Mouse (Mus musculus): Measurements from ENCODE around the gene Trim7. TPM values are rescaled to one million over a fixed set of nuclear protein-coding genes. Genes with fewer than 3 reads are reported as not detected.
"Not testable (repeated sequence)": the region's sequence is repeated elsewhere in the genome, so short reads cannot be mapped to it uniquely, and the experiment has no call there.

The Trim7 gene
- total RNA-seq, 2 experiments from 2014 or later, result 3.0 to 3.1 TPM

DNA sequence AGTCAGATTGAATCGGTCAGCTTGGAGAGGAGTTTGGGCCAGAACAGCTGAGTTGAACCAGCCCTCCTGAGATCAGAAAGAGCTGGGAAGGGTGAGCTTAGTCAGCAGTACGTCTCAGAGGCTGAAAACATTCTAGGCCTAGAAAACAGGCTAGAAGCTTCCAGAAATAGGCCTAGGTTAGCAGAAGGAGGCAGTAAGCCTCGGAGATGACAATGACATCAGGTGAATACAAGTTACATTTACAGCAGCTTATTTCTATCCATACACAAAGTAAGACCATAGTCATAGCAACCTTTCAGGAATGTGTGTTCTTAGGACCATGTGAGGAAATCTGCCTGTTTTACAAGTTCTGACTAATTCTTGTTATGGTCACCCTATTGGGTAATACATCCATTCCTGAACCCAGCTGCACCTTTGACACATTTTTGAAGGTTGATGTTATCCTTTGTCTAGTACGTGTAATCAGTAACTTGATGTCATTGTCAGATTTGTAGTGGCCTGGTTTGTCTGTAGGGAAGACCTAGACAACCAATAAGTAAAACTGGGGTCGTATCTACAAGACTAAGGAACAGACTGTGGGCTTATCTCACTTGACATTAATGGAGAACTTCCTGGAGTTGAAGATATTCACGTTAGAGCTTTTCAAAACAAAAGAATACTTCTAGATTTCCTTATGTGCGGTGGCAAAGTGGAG is 6.2 kb upstream of the Trim7 start:
- DNase-seq (ENCODE audit: extremely low spot score in 1 of 2, low spot score in 2 of 2), result no peak
- intact Hi-C loops (cut with DNase I), result loop anchor here (2.0 kb wide), 1 partner anchor 37 kb away; no protein-coding TSS in a partner anchor

DNA sequence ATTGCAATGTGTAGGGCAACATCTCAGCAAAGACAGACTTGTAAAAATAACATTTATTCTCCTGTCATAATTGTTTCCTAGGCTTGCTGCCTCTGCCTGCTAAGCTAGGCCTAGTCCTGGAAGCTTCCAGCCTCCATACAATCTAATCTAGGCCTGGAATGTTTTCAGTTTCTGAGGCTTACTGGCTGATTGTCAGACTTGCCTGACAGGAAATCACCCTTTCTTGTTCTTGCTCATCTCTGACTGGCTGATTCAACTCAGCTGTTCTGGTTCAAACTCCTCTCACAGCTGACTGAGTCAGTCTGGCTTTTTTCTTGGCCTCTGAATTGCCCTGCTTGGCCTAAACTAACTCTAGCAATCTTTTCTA is 5.6 kb upstream of the Trim7 start:
- DNase-seq (ENCODE audit: extremely low spot score in 1 of 2, low spot score in 2 of 2), result no peak
- intact Hi-C loops (cut with DNase I), result no loop called here

DNA sequence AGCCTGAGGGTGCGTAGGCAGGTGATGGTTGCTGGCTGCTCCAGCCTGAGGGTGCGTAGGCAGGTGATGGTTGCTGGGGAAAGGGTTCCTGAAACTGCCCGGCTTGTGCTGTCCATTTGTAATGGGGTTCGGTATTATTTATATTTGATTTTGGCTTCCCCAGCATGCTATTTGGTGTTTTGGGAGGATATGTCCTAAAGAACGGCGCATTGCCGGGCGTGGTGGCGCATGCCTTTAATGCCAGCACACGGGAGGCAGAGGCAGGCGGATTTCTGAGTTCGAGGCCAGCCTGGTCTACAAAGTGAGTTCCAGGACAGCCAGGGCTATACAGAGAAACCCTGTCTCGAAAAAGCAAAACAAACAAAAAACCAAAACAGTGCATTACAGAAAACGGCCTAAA is 4.6 kb upstream of the Trim7 start:
- DNase-seq (ENCODE audit: extremely low spot score in 1 of 2, low spot score in 2 of 2); intact Hi-C loops (cut with DNase I): not testable (repeated sequence)

DNA sequence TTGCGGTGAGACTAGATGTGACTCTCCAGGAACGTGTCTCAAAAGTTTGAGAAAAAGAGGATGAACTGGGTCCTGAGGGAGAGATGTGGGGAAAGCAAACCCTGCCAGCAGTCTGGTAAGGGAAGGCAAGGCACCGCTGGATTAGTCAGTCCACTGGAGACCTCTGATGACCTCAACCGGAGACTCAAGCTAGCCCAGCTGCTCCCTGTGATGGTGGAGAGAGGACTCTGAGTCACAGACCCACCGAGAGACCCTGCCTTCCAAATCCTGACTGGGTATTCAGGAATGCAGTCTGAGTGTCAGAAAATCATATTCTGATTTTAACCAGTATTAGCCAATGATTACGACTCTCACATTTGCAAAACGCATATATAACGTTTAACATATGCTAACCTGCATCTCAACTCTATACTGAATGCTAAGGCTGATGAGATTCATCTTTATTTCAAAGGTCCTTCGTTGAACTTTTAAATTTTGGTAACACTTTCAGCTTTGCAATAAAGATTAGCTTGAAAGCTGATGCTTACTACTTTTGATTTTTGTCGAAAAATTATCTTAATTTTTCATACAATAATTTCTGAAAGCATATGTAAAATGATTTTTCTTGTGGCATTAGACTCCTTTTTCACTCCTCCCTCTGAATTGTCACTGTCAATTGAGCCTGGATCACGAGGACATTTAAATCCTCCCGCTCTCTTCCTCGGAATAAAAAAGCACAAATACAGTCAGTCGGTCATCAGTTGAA is 3.0 kb upstream of the Trim7 start:
- no peak for DNase-seq (ENCODE audit: extremely low spot score in 1 of 2, low spot score in 2 of 2)
- intact Hi-C loops (cut with DNase I), result no loop called here

DNA sequence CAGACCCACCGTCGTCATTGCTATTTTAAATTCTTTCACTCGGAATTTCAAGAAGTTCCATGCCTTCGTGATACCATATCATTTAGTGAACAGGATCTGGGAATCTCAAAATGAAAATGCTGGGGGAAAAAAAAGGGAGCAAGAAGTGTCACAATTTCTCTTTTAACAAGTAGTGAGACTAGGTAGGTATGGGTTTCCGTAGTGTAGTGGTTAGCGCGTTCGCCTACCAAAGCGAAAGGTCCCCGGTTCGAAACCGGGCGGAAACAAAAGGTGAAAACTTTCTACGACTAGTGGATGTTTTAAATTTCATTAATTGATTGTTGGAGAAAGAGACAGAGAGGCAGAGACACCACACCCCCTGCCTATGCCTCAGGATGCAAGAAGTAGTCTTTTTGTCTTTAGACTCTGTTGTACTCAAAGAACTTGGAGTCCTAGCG is 2.4 kb upstream of the Trim7 start:
- no peak for DNase-seq (ENCODE audit: extremely low spot score in 1 of 2, low spot score in 2 of 2)
- intact Hi-C loops (cut with DNase I), result no loop called here

DNA sequence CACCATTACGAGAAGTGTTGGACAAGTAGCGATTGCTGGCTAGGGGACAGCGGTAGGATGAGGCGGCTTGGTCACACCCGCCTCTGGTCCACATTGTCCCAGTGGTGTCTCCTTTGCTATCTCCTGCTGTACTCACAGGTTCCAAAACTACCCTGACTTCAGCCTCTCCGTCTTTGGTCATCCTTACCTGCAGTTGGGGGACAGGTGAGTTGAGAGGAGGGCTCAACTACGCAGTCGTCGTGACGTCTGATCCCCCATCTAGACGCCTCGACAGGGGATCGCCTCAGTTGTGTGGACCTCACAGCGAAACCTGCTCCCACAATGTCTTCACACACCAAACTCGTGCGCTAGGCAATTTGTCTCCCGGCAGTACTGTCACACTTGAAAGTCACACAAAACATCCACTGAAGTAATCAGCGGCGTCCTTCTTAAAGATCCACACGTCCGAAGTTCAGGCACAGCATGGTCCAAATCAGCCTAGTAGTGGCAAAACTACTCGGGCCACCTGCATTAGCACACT is 1.6 kb upstream of the Trim7 start:
- no peak for DNase-seq (ENCODE audit: extremely low spot score in 1 of 2, low spot score in 2 of 2)
- intact Hi-C loops (cut with DNase I), result no loop called here

DNA sequence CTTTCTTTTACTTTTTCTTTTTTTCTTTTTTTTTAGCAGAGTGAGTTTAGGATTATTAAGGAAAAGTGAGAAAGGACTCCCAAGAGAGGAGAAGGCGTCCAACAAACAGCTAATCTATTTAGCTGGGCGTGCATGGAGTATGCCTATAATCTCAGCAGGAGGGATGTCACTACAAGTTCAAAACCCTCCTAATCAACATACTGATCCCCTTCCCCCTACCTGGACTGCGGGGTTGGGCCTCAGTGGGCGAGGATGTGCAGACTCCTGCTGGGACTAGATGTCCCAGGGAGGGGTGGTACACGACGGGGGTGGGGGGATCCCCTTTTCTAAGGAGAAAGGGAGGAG is 784 bp downstream of the Trim7 start:
- no peak for DNase-seq (ENCODE audit: extremely low spot score in 1 of 2, low spot score in 2 of 2)
- intact Hi-C loops (cut with DNase I), result no loop called here

DNA sequence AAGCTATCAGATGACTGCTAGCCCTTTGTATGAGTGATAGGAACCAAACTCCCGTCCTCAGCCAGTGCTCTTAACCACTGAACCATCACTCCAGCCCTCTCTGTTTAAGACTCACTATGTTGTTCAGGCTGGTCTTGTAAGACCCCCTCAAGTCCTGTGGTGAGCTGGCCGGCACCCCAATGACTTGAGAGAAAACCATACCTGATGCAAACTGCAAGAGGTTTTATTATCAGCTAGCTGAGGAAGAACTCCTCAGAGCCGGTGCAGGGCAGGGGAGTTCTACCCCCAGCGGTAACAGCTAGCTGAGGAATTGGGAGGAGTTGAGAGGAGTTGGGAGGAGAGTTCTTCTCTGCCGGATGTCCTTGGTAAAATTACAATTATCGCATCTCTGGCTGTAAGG is 2.0 kb downstream of the Trim7 start:
- no peak for DNase-seq (ENCODE audit: extremely low spot score in 1 of 2, low spot score in 2 of 2)
- intact Hi-C loops (cut with DNase I), result no loop called here

DNA sequence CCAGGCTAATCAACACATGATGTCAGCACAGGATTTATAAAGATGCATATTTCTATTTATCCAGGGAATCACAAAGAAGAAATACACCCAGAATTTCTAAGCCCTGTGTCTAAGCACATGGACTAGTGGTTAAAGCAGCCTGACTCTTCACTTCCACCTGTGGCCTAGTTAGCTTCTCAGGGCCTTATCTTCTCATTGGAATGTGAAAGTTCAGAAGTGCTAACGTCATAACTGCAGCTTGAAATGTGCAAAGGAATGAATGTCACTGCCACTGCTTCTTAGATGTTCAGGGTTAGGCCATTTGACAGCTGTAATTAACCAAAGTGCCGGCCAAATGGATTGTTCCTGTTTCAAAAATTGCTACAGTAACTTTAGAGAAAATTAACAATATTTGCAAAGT is 4.3 kb downstream of the Trim7 start:
- intact Hi-C loops (cut with DNase I), result no loop called here
- DNase-seq (ENCODE audit: extremely low spot score in 1 of 2, low spot score in 2 of 2), result no peak

DNA sequence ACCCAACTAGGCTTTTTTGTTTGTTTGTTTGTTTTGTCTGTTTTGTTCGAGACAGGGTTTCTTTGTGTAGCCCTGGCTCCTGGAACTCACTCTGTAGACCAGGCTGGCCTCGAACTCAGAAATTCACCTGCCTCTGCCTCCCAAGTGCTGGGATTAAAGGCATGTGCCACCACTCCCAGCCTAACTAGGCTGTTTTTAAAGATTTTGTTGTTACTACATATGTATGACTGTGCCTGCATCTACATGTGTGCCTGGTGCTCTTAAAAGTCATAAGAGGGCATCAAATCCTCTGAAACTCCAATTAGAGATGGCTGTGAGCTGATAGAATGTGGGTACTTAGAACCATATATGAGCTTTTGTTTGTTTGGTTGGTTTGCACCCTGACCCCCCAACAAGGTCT is 5.3 kb downstream of the Trim7 start:
- DNase-seq (ENCODE audit: extremely low spot score in 1 of 2, low spot score in 2 of 2), result no peak
- intact Hi-C loops (cut with DNase I), result no loop called here

DNA sequence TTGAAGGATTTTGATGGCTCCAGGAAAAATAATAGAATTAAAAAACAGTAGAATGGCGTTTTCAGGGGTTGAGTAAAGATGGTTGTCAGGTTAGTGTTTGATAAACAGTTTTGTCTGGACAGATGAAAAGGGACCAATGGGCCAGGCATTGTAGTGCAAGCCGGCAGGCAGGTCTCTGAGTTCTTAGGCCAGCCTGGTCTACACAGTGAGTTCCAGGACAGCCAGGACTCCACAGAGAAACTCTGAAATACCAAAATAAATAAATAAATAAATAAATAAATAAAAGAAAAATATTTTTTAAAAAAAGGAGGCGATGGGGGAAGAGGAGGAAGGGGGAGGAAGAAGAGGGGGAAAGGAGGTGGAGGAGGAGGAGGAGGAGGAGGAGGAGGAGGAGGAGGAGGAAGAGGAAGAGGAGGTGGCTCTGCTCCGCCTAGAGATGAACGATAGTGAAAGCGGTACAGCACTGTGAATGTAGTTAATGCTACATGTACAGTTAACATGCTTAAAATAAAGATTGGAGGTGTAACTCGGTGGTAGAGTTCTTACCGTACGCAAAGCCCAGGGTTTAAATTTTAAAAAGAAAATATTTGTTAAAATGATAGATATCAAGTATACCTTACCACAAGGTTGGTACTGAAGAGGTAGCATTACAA is 7.3 kb downstream of the Trim7 start:
- intact Hi-C loops (cut with DNase I), result no loop called here
- no peak for DNase-seq (ENCODE audit: extremely low spot score in 1 of 2, low spot score in 2 of 2)

DNA sequence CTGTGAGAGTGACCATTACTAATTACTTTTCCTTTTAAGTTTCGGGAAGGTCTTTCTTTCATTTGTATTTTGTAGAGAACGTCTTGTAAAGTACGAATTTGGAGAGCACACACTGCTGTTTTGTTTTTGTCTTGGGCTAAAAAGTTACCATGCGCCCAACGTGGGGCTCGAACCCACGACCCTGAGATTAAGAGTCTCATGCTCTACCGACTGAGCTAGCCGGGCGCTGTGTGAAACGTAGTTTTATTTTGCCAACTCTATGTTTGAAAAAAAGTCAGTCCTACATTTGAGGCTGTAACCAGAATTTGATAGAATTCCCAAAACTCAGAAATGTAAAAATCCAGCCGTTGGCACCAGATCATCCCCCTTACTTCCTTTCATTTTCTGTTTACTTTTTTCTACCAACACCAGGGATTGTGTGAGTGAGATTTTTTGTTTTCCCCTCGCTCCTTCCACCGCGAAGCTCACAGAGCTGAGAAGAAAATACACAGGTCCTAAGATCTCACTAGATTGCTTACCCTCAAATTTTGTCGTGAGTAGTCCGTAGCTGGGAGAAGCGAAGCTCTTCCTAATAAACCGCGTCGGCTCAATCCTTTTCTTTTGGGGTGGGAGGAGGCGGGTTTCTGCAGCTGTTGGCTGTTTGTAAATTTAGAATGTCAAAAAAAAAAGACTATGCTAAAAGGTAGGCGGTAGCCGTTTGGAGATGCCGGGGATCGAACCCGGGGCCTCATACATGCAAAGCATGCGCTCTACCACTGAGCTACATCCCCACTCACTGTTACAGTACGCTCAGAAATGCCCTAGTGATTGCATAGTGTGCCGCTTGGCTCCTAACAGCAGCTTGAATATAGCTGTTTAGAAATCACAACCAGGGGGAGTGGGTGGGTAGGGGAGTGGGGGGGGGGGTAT is 8.0 kb downstream of the Trim7 start:
- DNase-seq (ENCODE audit: extremely low spot score in 1 of 2, low spot score in 2 of 2), result peak; percentile 86 to 90
- intact Hi-C loops (cut with DNase I), result no loop called here

DNA sequence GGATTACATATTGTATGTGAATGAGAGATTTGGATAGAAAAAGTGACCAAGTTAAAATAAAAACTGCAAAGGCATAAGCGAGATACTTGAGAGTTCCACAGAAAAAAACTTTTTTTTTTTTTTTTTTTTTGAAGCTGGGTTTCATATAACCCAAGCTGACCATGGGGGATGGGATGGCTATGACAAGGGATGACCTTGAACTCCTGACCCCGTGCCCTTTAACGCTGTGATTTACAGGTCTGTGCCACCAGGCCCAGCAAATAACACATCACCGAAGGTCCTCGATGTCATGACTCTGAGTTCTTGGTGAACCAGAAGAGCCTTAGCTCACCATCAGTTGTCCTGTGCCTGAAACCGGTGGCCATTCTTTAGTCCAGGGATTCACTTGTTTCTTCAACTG is 10.0 kb downstream of the Trim7 start:
- no peak for DNase-seq (ENCODE audit: extremely low spot score in 1 of 2, low spot score in 2 of 2)
- intact Hi-C loops (cut with DNase I), result no loop called here

DNA sequence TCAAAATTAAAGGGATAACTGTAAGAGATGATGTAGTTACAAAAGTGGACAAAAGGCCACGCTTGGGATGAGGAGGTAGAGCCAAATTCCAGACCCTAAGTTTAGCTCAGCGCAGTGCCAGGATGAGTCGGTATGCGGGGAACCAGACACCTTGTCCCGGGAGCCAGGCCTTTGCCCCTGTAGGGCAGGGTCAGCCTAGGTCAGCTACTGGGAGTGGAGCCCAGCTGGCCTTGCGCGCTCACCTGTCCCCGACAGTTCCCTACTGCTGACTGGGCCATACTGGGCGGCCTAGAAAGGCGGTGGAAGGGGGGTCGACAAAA is 11.0 kb downstream of the Trim7 start:
- DNase-seq (ENCODE audit: extremely low spot score in 1 of 2, low spot score in 2 of 2), result peak in 1 of 2 experiments; percentile 39
- intact Hi-C loops (cut with DNase I), result no loop called here

DNA sequence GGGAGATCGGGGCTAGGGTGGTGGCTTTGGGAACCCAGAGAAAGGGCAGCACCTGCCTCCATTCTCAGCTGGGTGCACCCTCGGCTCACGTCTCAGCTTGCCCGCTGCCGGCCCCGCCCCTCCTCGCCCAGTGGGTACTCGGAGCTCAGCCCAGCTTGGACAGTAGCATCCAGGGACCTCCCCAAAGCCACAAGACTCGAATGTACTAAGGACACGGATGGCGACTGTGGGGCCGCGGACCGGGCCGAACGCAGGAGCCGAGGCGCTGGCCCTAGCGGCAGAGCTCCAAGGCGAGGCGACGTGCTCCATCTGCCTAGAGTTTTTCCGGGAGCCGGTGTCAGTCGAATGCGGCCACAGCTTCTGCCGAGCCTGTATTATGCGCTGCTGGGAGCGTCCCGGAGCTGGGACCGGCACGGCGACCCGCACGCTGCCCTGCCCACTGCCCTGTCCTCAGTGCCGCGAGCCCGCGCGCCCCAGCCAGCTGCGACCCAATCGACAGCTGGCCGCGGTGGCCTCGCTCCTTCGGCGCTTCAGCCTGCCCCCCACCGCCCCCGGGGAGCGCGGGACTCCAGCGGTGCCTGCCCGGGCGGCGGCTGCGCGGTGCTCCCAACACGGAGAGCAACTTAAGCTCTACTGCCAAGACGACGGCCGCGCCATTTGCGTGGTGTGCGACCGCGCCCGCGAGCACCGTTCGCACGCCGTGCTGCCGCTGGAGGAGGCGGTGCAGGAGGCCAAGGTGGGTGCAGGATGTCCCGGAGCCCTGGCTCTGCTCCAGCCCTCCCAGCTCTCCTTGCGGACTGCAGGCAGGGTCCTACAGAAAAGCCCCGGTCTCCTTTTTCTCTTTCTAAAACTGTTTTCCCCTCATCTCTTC is 11.6 kb downstream of the Trim7 start:
- intact Hi-C loops (cut with DNase I), result no loop called here
- peak in 1 of 2 experiments; percentile 74 for DNase-seq (ENCODE audit: extremely low spot score in 1 of 2, low spot score in 2 of 2)

DNA sequence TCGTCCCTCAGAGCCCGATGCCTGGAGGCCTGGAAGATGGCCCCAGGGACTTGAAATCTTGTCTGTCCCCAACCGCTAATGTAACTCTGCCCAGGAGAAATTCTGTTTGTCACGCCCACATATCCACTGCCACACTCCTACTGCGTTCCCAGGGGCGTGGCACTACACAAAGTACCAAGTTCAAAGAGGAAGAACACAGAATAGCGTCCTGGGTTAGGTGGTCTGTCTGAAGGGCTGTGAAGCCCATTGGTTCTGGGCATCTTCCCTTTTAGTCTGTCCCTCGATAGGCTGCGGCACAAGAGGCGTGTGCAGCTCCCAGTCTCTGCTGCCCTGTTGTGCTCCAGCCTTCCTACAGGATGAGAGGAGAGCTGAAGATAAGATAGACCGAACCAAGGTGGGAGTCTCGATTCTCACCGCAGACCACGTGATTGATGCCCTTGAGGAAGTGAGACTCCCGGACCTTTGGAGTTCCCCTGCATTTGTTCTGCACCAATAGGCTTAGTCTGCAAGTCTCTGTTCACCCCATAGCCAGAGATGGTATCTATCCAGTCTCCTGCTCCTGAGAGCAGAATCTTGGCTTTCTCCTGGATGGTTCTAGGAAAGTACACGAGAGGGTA is 12.3 kb downstream of the Trim7 start:
- no peak for DNase-seq (ENCODE audit: extremely low spot score in 1 of 2, low spot score in 2 of 2)
- intact Hi-C loops (cut with DNase I), result no loop called here

DNA sequence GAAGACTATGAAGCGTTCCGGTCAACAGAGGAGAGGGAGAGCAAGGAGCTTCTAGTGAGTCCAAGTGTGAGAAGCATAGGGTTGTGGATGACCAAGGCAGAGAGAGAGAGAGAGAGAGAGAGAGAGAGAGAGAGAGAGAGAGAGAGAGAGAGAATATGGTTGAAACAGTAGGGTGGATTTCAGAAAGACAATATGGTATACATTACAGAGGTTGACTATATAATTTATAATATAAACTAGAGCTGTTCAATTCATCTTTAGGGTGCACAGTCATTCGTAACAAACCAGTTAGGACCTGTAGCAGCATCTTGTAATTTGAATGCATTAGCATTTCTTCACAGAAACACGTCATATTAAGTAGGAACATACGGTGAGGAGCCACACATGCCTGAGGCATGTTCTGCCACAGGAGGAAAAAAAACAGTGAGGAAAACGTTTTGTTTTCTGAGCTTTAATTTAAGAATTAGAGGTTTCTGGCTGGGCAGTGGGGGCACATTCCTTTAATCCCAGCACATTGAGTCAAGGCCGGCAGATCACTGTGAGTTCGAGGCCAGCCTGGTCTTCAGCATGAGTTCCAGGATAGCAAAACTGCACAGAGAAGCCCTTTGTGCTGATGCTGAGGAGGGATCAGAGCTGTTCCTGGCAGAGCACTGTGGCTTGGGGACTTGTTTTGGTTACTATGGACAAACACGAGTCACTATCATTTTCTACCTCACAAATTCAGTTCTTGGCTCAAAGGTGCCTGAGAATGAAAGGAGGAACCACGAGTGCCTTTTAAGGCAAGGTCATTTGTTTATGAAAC is 13.1 kb downstream of the Trim7 start:
- DNase-seq (ENCODE audit: extremely low spot score in 1 of 2, low spot score in 2 of 2), result no peak
- intact Hi-C loops (cut with DNase I), result no loop called here

All from left cerebral cortex, postnatal 10 days (tissue).